Mouse (Mus musculus) urinary bladder, postnatal 36 days (tissue): ENCODE results near the gene Zdhhc21.

Experiments
- DNase-seq, 2 experiments: peaks; one replicate each; pipeline ENCODE4 v3.0.0; 2022; ENCODE audit warnings: low spot score in 2 of 2, mixed read lengths in 1 of 2

The Zdhhc21 gene

DNA sequence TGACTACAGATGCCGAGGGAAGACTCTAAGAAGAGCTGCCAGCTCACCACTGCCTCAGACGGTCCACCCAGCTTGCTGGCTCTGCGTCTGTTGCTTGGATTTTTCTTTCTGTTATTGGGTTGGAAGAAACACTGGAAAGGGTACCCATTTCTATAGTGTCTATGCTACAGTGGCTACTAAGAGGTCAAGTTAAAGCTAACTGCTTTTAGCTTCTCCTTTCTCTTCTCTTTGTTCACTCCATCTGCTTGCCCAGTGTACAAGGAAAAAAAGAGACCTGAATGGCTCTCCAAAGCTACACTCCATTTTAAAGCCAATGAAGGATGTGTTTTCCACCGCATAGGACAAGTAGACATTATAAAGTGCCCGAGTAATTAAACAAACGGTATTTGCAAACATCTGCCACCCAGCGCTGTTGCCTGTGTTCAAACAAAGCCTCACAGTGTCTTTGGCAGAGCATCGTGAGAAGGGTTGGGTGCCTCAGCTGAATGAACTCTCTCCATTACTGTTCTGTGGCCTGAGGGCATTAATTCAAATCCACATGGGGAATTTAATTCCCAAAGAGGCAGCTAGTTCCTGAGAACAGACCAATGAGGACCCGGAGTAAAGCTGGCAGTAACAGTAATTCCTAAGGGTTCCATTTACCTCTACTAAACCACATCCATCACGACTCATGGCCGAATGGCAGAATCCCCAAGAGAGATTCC lies 94.1 kb downstream of the Zdhhc21 start:
- no peak for DNase-seq

DNA sequence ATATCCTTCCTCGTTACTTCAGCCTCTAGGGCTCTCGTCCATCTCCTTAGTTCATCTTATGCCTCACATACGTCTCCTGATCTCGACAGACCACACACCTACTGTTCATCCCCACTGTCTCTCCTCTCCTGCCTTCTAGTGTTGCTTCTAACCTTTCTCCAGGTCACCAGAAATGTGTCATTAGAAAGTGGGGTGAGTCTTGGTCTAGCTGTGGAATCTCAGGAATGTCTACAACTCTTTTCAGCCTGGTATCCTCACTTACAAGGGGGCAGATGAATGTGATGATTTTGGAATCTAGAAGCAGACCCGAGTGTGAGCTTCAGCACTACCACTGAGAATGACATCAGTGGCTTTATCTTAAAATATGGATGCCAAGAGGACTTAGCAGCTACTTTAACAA lies 96.2 kb downstream of the Zdhhc21 start:
- no peak for DNase-seq

DNA sequence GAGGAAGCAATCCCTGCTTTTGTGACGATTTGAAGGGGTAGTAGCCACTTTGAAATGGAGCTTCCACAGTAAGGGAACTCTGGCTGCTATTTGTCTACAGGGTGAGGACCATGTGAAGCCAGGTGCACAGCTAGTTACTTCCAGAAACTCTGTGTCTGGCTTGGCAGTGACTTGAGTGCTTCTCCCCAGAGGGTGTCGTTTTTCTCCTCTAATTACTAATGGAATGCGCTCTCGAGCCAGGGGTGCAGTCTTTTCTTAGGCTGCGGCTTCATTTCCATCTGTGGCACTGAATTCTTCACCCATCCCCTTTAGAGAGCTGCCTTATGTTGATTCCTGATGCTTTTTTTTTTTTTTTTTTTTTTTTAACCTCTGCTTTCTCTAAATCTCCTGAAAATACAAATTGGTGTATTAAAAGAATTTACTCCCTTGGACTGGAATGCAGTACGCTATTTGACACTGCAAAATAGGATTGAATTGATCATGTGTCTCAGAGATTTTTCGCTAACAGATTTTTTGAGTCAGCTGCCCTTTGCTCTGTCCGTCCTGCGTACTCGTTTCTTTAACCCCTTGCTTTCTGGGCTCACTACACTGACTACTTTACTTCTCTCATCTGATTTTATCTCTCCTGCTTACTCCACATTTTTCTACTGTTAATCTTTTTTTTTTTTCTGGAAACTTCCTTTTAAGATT lies 97.2 kb downstream of the Zdhhc21 start:
- DNase-seq: no peak

DNA sequence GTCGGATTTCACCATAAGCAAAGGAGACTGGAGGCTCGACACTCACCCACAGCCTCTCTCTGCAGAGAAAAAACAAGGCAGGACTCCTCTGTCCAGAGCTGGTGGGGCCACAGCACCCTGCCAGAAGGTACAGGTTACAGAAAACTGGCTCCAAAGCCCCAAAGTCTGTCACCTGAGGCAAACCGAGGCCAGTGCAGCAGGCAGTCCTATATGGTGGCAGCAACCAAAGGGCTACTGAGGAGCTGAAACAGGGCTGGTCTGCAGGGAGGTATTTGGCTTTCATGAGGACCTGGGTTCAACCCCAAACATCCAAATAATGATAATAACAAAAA lies 103.5 kb downstream of the Zdhhc21 start:
- DNase-seq: no peak

DNA sequence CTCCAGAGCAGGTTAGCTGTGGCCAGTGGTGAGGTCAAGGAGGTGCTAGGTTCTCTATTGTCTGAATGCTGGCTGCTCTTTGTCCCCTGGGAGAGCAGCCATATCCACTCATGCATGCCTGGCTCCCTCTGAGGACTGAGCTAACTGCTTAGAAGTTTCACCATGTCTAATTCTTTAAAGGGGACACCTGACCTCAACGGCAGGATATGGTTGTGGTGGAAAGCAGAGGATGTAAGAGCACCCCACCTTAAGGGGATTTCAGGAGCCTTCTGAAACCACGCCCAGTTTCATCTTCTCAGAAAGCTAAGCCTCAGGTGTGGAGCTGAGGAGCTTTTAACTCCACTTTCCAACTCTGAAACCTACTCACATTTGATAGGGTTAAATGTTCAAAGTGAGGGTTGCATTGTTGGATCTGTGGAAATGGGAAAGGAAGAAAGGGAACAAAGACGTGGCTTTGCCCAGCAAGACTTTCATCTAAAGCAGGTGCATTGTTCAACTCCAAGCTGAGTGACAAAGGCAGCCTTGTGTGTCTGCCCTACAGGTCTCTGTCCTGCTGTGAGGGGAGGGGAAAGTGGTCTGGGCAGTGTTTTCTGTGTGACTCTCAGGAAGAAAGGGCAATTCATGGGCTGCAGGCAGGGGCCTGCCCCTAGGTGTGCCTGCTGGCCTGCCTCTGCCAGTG lies 104.0 kb downstream of the Zdhhc21 start:
- DNase-seq: no peak
